Mouse (Mus musculus) hindbrain, embryonic 16.5 days (tissue): ENCODE data around the gene Aqp9. TPM values are rescaled to one million over a fixed set of nuclear protein-coding genes. Genes with fewer than 3 reads are reported as not detected.

Experiments
- ATAC-seq: fragments of 200-750 bp; cut with Nextera tagmentation; 2 replicates; pipeline ENCODE4 v1.8.0; 2017; ENCODE audit warnings: moderate TSS enrichment, moderate library complexity
- H3K27ac ChIP-seq: fragments of 300-500 bp; sonication (generic); 2 replicates; pipeline ENCODE4 v1.5.1; 2014; ENCODE audit warnings: low read depth, mild to moderate bottlenecking, control low read depth, low read length, moderate library complexity
- H3K27me3 ChIP-seq: fragments of 300-500 bp; sonication (generic); replicated peaks from 2 replicates; pipeline ENCODE4 v1.6.1; 2014; ENCODE audit warnings: low read length; ENCODE audit not compliant: control insufficient read depth, insufficient read depth
- H3K36me3 ChIP-seq: fragments of 300-500 bp; sonication (generic); 2 replicates; pipeline ENCODE4 v1.6.1; 2014; ENCODE audit warnings: mild to moderate bottlenecking, low read length, moderate library complexity, mixed read lengths; ENCODE audit not compliant: control insufficient read depth, insufficient read depth
- H3K4me1 ChIP-seq: fragments of 300-500 bp; sonication (generic); 2 replicates; pipeline ENCODE4 v1.6.1; 2014; ENCODE audit warnings: low read depth, low read length; ENCODE audit not compliant: control insufficient read depth, insufficient read depth
- H3K4me2 ChIP-seq: fragments of 300-500 bp; sonication (generic); 2 replicates; pipeline ENCODE4 v1.6.1; 2014; ENCODE audit warnings: mild to moderate bottlenecking, low read length, control low read depth, moderate library complexity
- H3K4me3 ChIP-seq: fragments of 300-500 bp; sonication (generic); 2 replicates; pipeline ENCODE4 v1.5.1; 2014; ENCODE audit warnings: mild to moderate bottlenecking, low read length, control low read depth, moderate library complexity
- H3K9ac ChIP-seq: fragments of 300-500 bp; sonication (generic); 2 replicates; pipeline ENCODE4 v1.6.1; 2014; ENCODE audit warnings: low read depth, mild to moderate bottlenecking, control low read depth, low read length, moderate library complexity
- H3K9me3 ChIP-seq: fragments of 300-500 bp; sonication (generic); 2 replicates; pipeline ENCODE4 v1.6.1; 2014; ENCODE audit warnings: mild to moderate bottlenecking, low read length, moderate library complexity; ENCODE audit not compliant: control insufficient read depth
- WGBS: fragments of 180-500 bp; shearing (Covaris S2); extraction: QIAGEN DNeasy Blood & Tissue Kit; methylation state at CpG from one replicate; pipeline ENCODE4 v1.1.7; 2014; 5-methylcytosine and 5-hydroxymethylcytosine counted together
- polyA plus RNA-seq: library from polyadenylated mRNA; unstranded; fragments of >200 nt; fragmentation: Nextera tagmentation; extraction: Ambion mirVana; gene quantifications from 2 replicates; pipeline ENCODE4 v1.2.1, GENCODE M21; 2015

The Aqp9 gene
- polyA plus RNA-seq, 1 experiment from 2014 or later = 1.9 TPM

DNA sequence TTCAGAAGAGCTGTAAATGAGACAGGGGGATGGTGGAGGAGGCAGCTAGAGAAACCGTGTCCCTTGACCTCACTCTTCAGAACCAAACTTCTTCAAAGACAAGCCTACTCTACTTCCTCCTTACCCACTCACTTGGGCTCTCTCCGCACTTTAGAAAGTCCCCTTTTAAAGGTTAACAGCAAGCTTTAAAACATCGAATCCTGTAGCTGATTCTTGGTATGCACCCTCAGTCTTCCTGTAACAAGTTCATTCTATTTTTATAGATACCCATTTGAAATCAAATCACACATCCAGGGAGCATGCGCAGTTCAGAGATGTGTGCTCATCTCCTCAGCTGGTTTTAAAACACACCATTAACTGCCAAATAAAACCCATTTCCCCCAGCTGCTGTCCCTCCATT lies 33.8 kb upstream of the Aqp9 start:
- WGBS = 79% methylated on average over 4 of the region's 4 CpGs
- Histone ChIP-seq H3K27ac (no peak overlapping the region), H3K4me3 (no peak overlapping the region), H3K4me1 (no peaks in the 10 kb centered on the region), H3K36me3 (no peaks in the 10 kb centered on the region), H3K4me2 (no peak overlapping the region), H3K9ac (no peak overlapping the region), H3K9me3 (no peaks in the 10 kb centered on the region), H3K27me3 (no peaks in the 10 kb centered on the region)
- no peak for ATAC-seq

DNA sequence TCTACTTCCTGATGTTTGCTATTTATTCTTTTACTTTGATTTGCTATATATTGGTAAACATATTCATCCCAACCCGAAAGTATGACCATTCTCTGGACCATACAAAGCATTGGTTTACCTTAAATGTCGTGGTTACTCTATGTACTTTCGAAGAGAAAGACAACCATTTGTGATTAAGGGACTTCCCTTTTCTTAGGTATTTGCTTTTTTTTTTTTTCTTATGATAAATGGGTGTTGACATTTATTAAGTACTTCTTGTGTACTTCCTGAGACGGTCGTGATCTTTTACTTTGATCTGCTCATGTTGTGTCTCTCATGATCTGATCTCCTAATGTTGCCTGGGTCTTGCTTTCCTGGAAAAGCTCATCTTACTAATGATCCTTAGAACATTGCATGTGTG lies 30.3 kb upstream of the Aqp9 start:
- no peak overlapping the region for H3K27ac ChIP-seq
- no peaks in the 10 kb centered on the region for H3K4me1 ChIP-seq
- H3K4me3 ChIP-seq = no peak overlapping the region
- H3K27me3 ChIP-seq = no peaks in the 10 kb centered on the region
- no peak overlapping the region for H3K4me2 ChIP-seq
- ATAC-seq = no peak
- H3K9me3 ChIP-seq = no peaks in the 10 kb centered on the region
- no peak overlapping the region for H3K9ac ChIP-seq
- no peaks in the 10 kb centered on the region for H3K36me3 ChIP-seq
- WGBS = 97% methylated on average over 5 of the region's 5 CpGs

DNA sequence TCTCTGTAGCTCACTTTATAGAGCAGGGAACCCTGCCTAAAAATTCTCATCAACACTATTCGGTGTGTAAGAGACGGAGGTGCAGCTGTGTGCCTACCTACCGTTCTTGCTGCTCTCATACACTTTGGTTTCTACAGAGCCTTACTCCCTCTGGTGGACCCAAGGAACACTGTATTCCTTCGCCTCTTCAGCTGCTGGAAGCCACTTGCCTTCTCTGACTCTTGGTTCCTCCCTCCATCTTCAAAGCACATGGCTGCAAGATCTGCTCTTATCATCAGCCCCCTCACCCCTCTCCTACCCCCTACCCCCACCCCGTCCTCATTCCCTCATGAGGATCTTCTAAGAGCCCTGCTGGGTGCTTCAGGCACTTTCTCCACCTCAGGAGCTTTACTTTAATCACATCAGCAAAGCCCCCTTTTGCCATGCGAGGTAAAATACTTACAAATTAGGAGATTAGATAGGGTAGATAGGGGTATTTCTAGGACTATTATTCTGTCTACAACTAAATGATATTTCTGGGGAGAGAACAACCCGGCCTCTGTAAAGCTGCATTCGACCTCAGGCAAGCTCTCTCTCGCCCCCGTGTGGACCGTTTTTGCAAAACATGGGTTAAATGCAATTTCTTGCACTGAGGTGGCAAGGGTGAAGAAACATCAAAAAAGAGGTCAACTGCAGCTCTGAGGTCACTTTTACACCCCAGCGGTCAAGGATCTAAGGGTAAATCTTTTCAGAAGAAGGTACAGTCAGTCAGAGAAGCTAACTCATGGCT lies 20.3 kb upstream of the Aqp9 start:
- Histone ChIP-seq H3K4me2 (peak overlapping the region; percentile 60), H3K36me3 (no peaks in the 10 kb centered on the region), H3K27ac (no peak overlapping the region), H3K4me3 (peak overlapping the region; percentile 16), H3K9ac (peak overlapping the region; percentile 57), H3K9me3 (no peaks in the 10 kb centered on the region), H3K27me3 (no peaks in the 10 kb centered on the region), H3K4me1 (no peaks in the 10 kb centered on the region)
- WGBS = 12% methylated on average over 12 of the region's 12 CpGs
- peak; percentile 80 for ATAC-seq

- no peaks in the 10 kb centered on the region for H3K4me1 ChIP-seq
These were observed 18.9 kb upstream of the Aqp9 start for GRCm38 (mm10) chr9:71187396-71187795.

DNA sequence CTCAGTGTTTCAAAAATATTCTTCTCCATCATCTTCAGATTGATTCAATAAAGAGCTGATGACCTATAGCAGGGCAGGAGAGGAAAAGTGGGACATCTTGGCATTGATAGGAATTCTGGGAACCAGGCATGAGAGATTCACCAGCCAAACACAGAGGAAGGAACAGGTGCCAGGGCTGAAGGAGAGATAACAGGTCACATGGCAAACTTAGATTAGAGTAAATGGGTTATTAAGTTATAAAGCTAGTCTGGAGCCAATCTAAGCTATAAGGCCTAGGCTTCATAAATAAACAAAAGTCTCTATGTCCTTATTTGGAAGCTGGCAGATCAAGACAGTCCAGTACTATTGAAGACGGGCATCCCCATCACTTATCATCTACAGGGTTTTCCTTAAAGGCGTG lies 17.3 kb upstream of the Aqp9 start:
- no peak overlapping the region for H3K4me3 ChIP-seq
- ATAC-seq = no peak
- no peaks in the 10 kb centered on the region for H3K9me3 ChIP-seq
- no peak overlapping the region for H3K27ac ChIP-seq
- H3K4me2 ChIP-seq = no peak overlapping the region
- no peaks in the 10 kb centered on the region for H3K27me3 ChIP-seq
- 92% methylated on average over 2 of the region's 2 CpGs for WGBS
- H3K9ac ChIP-seq = no peak overlapping the region
- no peaks in the 10 kb centered on the region for H3K4me1 ChIP-seq
- no peaks in the 10 kb centered on the region for H3K36me3 ChIP-seq

More at GRCm38 (mm10) chr9:71187396-71187795, 18.9 kb upstream of the Aqp9 start:
- Histone ChIP-seq H3K4me3 (no peak overlapping the region), H3K36me3 (no peaks in the 10 kb centered on the region), H3K27me3 (no peaks in the 10 kb centered on the region), H3K4me2 (no peak overlapping the region), H3K9ac (no peak overlapping the region), H3K27ac (no peak overlapping the region), H3K9me3 (no peaks in the 10 kb centered on the region)
- no peak for ATAC-seq
- 89% methylated on average over 7 of the region's 7 CpGs for WGBS

GRCm38 (mm10) chr9:71185285-71185684 lies 16.8 kb upstream of the Aqp9 start:
- H3K9ac ChIP-seq = no peak overlapping the region
- H3K4me1 ChIP-seq = no peaks in the 10 kb centered on the region

DNA sequence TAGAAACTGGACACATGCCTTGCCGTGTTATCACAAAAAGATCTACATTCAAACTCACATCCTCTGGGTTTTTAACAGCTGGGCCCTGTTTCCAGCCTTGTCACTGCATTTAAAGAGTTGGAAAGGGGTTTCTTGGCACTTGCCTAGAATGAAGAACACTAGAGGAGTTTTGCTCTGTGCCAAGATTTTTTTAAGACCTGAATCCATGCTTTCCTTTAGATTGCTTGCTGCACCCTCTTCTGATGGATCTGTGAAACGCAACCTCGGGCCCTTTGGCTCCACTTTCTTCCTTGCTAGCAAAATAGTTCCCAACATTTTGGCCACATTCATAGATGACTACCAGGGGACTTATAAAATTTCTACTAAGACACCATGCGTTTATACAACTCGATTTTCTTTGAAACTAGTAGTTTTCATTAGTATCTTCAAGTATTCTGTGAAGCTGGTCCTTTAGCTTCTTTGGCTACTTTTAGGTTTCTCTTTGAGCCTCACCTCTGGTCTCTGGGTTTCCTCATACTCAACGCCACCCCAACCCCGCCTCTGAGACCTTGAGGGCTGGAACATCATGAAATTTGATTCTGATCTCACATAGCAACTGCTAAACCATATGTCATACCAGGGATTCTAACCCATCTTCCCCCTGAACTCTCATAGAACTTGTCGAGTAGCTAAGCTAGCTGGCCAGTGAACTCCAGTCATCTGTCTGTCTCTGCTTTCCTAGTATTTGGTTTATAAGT lies 11.7 kb upstream of the Aqp9 start:
- Histone ChIP-seq H3K4me2 (no peak overlapping the region), H3K4me1 (no peaks in the 10 kb centered on the region), H3K9ac (no peak overlapping the region), H3K27ac (no peak overlapping the region), H3K36me3 (no peaks in the 10 kb centered on the region), H3K27me3 (no peaks in the 10 kb centered on the region), H3K4me3 (no peak overlapping the region), H3K9me3 (no peaks in the 10 kb centered on the region)
- ATAC-seq = no peak
- 79% methylated on average over 8 of the region's 8 CpGs for WGBS

More at GRCm38 (mm10) chr9:71185285-71185684, 16.8 kb upstream of the Aqp9 start:
- Histone ChIP-seq H3K36me3 (no peaks in the 10 kb centered on the region), H3K27me3 (no peaks in the 10 kb centered on the region), H3K9me3 (no peaks in the 10 kb centered on the region), H3K4me3 (no peak overlapping the region), H3K4me2 (no peak overlapping the region), H3K27ac (no peak overlapping the region)
- no peak for ATAC-seq

- H3K9me3 ChIP-seq = no peaks in the 10 kb centered on the region
- no peak overlapping the region for H3K4me2 ChIP-seq
- H3K4me1 ChIP-seq = no peaks in the 10 kb centered on the region
- no peak for ATAC-seq
- WGBS = 88% methylated on average over 6 of the region's 6 CpGs
- no peaks in the 10 kb centered on the region for H3K27me3 ChIP-seq
- H3K9ac ChIP-seq = no peak overlapping the region
- no peaks in the 10 kb centered on the region for H3K36me3 ChIP-seq
- H3K27ac ChIP-seq = no peak overlapping the region
- H3K4me3 ChIP-seq = no peak overlapping the region
These were observed 10.9 kb upstream of the Aqp9 start for GRCm38 (mm10) chr9:71179276-71179896.

- Histone ChIP-seq H3K9ac (no peak overlapping the region), H3K4me2 (no peak overlapping the region), H3K4me1 (no peaks in the 10 kb centered on the region), H3K4me3 (no peak overlapping the region), H3K27me3 (no peaks in the 10 kb centered on the region), H3K36me3 (no peaks in the 10 kb centered on the region), H3K27ac (no peak overlapping the region), H3K9me3 (no peaks in the 10 kb centered on the region)
- ATAC-seq = no peak
- 86% methylated on average over 1 of the region's 1 CpGs for WGBS
These were observed 7.2 kb upstream of the Aqp9 start for GRCm38 (mm10) chr9:71175686-71176085.
